Mouse (Mus musculus) monocyte, adult 2 months (primary cell): ENCODE data around the gene Eif4e2.

Source experiments
- DNase-seq, 2 experiments: peaks; one replicate each; pipeline ENCODE4 v3.0.0; 2022; ENCODE audit warnings: low spot score in 2 of 2, low read depth in 1 of 2

The Eif4e2 gene

DNA sequence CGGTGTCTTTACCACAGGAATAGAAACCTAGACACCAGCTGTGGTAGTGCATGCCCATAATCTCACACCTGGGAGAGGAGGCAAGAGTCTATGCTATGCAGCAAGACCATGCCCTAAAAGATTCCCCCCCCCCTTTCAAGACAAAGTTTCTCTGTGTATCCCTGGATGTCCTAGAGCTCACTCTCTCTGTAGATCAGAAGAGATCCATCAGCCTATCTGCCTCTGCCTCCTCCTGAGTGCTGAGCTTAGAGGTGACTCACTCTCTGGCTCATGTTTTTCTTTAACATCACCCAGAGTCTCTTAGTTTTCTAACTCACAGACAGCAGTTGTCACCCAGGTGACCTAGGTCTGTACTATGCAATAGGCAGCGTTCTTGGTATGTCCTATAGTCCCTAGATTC lies 45.6 kb downstream of the Eif4e2 start:
- DNase-seq = no peak

GRCm38 (mm10) chr1:87263257-87263656 lies 49.5 kb downstream of the Eif4e2 start:
- DNase-seq = no peak

DNA sequence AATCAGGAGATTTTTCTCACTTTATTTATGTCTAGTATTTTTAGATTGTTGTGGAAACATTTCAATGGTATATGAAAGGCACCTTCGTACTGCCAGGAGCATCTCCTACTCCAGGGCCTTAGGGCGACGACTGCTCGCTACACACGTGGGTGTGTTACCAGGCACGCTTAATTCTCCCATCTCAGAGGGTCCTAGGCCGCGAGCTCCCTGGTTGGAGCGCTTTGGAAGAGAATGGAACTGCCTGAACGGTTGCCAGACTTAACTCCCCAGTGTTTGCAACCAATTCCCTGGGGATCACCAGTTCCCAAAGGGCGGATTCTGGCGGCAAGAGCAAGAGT lies 50.1 kb downstream of the Eif4e2 start:
- DNase-seq = no peak

DNA sequence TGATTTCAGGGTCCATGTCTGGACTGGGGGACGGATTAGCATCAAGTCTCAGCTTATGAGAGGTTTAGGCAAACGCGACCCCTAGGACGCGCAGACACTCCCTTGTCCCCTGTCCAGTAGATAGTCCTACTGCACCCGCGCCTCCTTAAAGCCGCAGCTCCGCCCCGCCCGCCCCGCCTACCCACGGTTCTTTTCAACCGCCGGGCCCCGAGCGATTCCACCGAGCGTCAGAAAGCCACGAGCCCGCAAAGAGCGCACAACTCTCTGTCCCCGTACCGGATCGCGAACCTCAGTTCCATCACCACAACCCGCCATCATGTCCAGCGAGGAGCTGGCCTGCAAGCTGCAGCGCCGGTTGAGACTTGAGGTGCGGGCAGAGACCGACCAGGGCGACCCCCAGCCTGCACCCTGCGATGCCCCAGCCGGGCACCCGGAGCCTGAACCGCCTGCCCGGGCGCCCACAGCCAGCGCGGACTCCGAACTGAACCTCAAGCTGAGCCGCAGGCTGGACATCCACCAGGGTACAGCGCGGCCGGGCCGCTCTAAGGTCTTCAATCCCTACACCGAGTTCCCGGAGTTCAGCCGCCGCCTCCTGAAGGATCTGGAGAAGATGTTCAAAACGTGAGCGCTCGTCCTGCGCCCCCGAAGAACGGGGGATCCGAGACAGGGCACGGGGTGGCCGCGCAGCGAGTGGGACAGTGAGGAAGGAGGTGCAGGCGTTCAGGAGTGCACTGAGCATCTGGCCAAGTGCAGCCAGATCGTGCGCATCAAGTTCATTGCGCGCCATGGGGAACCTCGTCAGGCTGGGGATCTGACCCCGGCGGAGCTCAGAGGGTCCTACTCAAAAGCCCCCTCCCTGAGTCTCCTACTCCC lies 50.7 kb downstream of the Eif4e2 start, which contains the start of gene Efhd1:
Efhd1 (plus strand) TSS at position 230 of the 873 bp plus-strand sequence.
- no peak for DNase-seq

DNA sequence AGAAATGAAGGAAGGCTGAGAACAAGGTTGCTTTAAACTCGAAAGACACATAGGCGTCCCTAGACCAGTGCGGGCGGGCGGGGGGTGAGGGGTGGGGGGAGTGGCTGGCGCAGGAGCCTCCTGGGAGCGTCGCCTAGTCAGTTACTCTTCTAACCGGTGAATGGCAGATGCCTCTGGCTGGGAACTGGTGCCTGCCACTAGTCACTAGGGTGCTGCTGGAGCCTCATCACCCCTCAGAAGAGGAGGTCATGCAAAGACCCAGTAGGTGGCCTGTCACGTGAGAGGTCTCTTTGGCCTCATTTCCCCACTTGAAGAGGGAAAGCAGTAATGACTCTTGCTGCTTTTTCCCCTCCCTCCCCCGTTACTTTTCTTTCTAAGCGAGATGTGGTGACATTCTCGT lies 51.5 kb downstream of the Eif4e2 start:
- DNase-seq = no peak

DNA sequence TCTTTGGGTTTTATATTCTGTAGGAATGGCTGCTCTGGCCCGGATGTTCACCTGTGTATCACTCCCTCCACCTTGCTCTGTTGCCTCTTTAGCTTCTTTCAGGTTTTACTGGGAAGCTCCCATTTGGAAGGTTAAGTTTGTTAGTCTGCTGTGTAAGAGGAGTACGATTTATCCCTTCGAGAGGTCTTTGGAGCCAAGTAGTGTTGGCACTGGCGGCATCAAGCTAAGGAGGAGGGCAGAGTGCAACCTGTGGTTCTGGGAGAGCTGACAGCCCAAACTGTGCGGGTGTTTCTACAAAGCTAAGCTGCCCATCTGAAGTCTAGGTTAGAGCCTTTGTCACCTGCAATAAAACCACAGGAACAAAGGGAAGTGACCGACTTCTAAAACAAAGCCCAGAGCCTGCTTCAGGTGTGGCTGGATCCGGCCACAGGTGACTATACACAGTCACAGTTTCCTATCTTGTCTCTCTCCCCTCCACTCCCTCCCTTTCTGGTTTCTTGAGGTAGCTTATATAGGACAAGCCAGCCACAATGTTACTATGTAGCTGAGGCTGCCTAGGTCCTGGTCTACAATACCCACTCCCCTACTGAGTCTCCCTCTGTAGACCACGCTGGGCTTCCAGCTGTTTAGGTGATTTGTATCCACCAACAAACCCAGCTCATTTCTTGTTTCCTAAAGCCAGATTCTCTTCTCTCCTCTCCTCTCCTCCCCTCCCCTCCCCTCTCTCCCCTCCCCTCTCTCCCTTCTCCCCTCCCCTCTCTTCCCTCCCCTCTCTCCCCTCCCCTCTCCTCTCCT lies 52.8 kb downstream of the Eif4e2 start:
- DNase-seq = no peak

GRCm38 (mm10) chr1:87270204-87270603 lies 56.5 kb downstream of the Eif4e2 start:
- DNase-seq = no peak

- no peak for DNase-seq
These were observed 57.1 kb downstream of the Eif4e2 start for GRCm38 (mm10) chr1:87270641-87271467.

DNA sequence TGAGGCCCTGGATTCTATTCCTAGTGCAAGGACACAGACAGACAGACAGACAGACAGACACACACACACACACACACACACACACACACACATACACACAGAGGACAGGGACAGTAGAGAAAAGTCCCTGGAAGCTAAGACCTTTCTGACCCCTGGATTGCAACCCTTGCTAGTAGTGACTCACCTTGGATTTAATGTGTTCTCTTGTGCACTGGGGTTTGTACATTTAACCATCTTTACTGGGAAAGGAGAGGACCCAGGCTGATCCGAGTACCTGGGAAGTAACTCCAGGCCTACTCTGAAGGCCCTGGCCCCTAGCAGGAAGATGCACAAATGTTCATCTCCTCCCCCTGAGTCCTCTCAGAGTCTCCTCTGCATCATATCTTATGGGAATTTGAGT lies 57.9 kb downstream of the Eif4e2 start:
- no peak for DNase-seq

DNA sequence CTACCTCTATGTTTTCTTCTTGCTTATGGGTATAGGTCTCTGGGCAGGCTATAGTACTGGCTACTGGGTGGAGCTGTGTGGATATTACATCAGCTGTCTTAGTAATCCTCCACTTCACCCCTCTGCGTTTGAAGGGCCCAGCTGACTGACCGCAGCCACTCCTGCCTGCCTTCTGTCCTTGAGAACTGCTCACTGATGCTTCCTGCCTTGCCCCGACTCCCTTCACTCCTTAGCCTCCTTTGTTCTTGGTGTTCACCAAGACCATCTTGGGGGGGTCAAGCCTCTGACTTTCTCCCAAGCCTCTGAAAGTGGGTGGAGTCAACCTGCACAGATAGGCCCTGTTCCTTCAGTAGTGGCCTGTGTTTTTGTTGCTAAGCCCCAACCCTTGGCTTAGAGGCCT lies 58.7 kb downstream of the Eif4e2 start:
- no peak for DNase-seq

DNA sequence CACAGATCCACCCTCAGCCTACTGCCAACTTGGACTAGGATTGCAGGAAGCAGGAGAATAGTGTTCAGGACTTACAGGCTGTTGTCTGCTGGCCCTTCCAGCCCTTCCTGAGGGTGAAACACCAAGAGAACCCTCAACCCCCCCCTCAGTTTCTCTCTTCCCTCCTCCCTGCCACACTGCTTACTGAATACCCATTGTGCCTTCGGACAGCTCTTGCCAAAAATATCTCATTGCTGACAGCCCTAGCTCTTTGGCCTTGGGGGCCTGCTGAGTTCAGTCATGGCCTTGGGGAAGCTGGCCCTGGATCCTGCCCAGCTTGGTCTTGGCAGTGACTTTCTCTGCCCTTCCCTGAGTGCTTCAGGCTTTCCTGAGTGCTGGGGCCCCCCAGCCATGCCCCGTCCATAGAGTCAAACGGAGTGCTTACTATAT lies 59.8 kb downstream of the Eif4e2 start:
- no peak for DNase-seq

- DNase-seq = no peak
These were observed 60.4 kb downstream of the Eif4e2 start for GRCm38 (mm10) chr1:87274134-87274533.

DNA sequence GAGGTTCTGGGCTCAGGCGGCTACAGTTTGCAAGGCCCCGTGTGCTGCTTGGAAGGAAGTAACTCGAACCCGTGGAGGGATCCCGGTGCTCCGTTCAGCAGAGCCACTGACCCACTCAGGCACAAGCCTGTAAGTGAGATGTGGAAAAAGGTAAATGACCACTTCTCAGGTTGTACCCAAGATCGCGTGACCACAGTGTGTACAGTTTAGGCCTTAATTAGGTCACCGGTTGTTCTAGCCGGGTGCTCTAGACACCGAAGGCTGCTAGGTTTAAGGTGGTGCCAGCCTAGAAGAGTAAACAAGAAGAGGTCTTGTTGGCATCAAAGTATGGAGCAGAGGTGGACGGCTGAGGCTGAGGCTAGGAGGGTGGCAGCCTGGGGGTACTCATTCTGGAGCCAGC lies 61.4 kb downstream of the Eif4e2 start:
- no peak for DNase-seq

DNA sequence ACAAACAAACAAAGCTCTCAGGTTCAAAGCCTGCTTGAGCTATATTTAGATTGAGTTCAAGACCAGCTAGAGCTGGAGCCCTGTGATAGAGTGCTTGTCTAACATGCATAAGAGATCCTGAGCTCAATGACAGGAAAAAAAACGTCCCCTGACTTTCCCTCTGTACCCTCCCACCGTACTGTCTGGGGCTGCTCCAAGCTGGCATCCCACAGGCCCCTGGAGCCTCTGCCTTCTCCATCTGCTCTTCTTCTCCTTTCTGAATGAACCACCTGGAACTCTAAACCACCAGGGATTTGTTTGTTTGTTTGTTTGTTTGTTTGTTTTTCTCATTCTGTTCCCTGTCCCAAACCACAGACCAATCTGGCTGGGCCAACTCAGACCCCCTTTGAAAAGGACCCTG lies 62.3 kb downstream of the Eif4e2 start:
- DNase-seq = no peak

DNA sequence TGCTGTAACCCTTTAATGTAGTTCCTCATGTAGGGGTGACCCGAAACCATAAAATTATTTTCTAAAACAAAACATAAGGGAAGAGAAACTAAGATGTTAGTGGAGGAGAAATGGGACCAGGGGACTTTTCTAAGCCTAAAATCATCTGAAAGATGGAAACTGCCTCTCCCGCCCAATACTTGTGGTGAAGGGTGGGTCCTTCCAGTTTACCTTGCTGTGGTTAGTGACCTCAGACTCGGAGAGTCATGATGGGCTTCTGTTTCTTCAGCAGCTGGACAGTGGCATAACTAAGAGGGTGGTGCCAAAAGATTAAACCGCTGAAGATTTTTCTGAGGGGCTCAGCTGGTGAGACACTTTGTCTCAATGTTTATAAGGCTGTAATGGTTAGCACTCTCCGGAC lies 66.6 kb downstream of the Eif4e2 start:
- no peak for DNase-seq

- no peak for DNase-seq
These were observed 68.1 kb downstream of the Eif4e2 start for GRCm38 (mm10) chr1:87281599-87282412.

- DNase-seq = no peak
These were observed 68.7 kb downstream of the Eif4e2 start for GRCm38 (mm10) chr1:87282413-87282788.

DNA sequence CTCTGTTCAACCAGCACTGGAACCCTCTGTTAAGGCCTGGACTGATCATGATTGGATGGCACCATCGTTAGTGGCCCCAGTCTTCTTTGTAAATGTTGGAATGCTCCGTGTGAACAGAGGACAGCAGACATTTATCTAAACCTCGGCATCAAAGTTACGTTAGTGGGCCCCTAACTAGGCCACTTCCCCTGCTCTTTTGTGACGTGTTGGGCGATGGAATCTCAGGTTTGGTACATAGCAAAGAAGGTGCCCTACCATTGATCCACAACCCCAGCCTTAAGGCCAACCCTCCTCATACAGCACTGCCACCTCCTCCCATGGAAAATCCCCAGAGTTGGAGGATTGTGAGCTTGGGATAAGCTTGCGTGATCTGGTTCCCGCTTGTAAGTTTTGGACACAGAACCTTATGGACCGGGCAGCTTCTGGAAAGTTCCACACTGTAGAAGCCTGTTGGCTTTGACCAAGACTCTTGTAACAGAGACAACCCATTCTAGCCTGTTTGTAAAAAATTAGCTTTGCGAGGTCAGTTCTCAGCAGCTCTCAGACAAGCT lies 69.8 kb downstream of the Eif4e2 start:
- no peak for DNase-seq

DNA sequence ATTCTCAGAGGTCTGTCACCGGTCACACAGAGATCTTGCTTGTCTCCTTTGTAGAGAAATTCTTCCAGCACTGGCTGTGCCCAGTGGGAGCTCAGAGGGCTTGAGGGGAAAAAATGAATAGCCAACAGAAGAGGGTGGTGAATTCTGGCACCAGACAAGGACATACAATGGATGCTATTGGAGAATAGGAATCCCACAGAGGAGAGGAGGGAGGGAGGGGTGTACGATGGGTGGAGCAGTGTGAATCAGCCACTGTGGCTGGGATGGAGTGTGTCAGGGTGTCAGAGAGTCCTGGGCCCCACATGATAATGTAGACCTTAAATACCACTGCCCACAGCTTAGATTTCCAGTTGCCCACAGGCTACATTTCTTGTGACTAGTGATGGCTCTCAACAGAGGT lies 73.4 kb downstream of the Eif4e2 start:
- DNase-seq = no peak
